Mouse (Mus musculus): ENCODE measurements around the gene Ift27.
A peak's percentile ranks its signal among the peaks of the same experiment; 100 is the strongest.

The Ift27 gene

DNA sequence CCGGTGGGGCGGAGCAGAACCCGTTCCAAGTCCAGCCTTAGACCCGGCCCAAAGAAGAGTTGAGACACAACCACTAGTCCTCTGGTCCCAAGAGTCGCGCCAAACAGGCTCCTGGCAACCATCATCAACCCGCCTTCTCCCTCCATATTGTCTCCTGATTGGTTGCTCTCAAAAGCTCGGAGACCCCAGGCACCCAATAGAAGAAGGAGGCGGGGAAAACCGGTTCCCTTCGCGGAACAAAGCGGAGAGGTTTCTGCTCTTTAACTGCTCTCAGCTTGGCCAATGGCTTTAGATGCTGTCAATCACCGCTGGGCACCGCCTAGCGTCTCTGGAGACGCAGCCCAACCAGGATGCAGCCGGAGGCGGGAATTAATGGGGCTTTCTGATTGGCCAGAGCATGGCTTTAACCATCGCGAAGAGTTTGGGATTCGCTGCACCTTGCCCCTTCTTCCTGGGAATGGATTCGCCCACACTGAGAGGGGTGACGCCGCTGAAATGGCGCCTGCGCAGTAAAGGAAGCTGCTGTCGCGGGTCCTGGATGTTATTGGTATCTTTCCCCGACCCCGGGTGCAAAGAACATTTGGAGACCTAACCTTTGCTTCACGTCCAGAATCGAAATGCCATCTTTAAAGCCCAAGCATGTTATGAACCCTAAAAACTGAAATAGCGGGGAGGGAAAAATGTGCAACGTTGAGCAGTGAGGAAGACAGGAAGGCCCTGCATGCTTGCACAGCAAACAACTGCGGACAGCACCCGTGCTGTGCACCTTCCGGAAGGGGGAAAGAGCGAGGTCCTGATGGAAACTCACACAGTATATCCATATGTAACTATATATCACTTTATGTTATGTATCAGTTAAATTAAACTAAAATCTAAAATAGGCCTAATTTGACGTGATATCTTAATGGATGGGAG, at the start of gene Ift27:
TSS of gene Ift27 (minus strand) at position 136 of the 915 bp plus-strand sequence.
- peak; percentile 95 to 100 for DNase-seq

DNA sequence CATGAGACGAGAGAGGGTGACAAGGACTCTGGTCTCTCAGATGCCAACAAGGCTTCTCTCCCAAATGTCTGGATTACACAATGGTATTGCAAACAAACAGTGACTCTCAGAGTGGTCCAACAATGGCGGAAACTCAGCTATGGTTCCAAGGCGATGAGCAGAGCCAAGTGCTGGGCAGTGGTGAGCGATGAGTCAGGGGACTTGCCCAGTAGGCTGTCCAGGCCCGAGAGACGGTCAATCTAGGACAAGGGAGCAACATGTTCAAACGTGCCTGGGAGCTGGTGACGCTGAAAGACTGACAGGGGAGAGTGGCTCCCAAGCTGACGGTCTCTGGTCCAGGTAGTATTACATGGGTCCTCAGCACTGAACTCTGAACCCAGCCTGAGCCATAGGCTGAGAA, 41.4 kb upstream of the Ift27 start:
- DNase-seq, result no peak

DNA sequence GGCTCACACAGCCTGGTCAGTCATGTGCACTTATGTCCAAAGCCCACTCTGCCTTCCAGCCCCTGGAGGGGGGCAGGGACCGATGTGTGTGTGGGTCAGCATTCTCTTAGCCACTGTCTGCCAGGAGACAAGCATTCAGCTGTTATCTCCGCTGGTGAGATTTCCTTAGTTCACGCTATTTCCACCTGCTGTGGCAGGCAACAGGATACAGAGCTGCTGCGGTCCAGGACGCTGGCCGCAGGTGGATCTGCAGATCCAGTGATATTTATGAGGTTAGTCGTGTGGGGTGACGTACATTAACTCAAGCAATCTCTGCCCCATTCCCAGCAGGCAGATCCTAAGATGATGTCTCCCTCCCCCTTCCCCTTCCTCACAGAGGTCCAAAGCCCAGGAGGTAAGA, 37.5 kb upstream of the Ift27 start:
- no peak for DNase-seq

DNA sequence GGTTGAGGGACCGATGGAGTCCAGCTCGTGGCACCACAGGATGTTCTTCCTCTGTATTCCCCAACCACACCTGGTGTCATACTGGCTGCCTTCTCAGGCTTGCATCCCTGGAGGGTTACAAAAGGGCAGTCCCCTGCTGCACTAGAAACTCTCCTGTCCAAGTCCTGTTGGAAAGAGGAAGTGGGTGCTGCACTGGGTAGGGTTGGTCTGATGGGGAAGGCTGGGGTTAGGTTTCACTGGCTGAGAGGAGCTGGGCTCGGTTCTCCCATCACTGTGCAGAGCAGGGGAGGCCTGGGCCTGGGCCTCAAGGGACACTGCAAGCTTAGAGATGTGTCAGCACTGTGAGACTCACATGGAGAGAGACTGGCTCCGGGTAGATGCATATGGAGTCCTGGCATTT, 36.3 kb upstream of the Ift27 start:
- DNase-seq, result no peak

- DNase-seq, result no peak
Observed at GRCm38 (mm10) chr15:78206312-78206711, 32.4 kb upstream of the Ift27 start, which contains the start of gene Pvalb. TSS of gene Pvalb (minus strand) at chr15:78206400.

- no peak for DNase-seq
Observed at GRCm38 (mm10) chr15:78205192-78205591, 31.3 kb upstream of the Ift27 start.

- DNase-seq, result peak; percentile 42 to 72
Observed at GRCm38 (mm10) chr15:78204053-78204847, 30.3 kb upstream of the Ift27 start.

- peak in 1 of 2 experiments; percentile 25 for DNase-seq
Observed at GRCm38 (mm10) chr15:78195096-78195880, 21.4 kb upstream of the Ift27 start.

DNA sequence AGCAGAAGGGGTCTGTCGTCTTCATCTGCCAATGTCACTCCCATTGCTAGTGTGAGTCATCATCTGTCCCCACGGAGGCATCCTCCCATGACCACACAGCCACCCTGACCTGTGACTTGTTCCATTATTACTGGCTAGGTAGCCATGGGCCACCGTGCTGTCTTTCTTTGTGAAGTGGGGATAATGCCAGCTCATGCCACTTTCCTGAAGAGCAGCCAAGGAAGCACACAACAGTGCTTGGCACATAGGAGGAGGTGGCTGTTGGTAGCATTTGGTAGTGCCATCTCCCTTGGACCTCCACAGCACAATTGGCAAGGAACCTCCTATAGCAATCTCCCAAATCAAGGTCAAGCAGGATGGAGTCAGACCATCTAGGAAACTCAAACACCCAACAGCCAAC, 20.4 kb upstream of the Ift27 start:
- DNase-seq, result no peak

DNA sequence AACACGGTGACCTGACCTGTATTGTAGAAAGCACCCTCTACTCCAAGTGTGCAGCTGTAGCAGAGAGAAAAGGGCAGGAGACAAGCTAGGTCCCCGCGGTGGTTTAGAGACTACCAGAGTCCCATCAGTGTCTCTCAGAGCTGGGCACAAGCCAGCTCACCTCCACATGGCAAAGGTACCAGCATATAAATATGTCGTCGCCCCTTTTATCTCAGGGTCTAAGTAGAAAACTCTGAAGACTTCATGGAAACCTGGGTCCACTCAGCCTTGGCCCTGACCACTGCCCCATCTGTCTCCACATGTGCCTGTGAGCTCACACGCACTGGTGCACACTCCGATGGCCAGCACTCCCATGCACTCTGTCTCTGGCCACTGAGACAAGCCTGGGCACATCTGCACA, 15.7 kb upstream of the Ift27 start:
- DNase-seq, result no peak

DNA sequence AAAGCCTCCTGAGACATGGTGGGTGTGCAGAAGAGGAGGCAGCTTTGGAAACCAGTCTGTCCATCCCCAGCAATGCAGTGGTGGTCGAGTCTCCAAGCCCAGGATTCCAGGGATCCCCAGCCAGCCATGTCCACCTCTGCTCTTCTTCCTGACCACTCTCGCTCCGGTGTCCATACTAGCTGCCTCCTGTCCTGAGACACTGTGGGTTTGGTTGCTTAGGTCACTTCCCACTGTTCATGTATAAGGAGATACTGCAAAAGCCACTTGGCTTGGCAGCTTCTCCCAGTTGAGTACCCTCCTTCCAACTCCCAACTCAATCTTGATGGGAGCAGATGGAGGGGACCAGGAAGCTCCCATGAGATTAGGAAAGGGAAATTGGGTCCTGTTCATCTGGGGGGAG, 14.6 kb upstream of the Ift27 start:
- DNase-seq, result no peak

DNA sequence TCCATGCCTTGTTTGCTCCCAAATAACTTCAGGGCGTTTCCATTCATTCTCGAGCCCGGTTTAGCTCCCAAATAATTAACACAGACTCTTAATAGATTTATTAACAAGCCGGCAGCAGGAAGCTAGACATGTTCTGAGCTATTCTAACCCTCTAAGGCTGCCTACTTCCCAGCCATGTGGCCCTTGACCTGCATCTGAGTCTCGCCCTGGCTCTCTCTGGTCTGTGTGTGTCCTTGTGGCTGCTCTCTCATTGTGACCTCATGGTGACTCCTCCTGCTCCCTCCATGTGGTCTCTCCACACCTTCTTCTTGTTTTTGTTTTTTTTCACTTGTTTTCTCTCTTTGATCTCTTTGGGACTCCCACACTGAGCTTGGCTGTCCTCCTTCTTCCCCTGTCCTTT, 13.0 kb upstream of the Ift27 start:
- no peak for DNase-seq

DNA sequence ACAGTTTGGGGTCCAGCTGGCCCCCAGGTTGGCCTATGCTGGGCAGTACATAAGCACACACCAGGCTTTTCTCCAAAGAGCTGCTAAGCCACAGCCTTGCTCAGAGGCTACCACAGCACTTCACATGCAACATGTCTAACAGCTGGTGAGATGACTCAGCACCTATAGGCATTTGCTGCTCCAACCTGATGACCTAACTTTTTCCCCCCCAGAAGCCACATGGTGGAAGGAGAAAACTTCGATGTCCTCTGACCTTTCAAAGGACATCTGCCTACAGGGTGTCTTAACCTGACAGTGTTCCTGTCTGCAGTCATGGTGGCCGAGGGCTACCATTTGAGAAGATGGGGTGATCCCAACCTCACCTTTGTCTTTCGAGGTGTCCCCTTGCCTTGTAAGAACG, 11.7 kb upstream of the Ift27 start:
- DNase-seq, result no peak

GRCm38 (mm10) chr15:78184855-78185254, 10.9 kb upstream of the Ift27 start:
- no peak for DNase-seq

- peak in 1 of 2 experiments; percentile 27 for DNase-seq
Observed at GRCm38 (mm10) chr15:78181701-78182405, 7.9 kb upstream of the Ift27 start.

- DNase-seq, result no peak
Observed at GRCm38 (mm10) chr15:78179775-78180174, 5.9 kb upstream of the Ift27 start.

DNA sequence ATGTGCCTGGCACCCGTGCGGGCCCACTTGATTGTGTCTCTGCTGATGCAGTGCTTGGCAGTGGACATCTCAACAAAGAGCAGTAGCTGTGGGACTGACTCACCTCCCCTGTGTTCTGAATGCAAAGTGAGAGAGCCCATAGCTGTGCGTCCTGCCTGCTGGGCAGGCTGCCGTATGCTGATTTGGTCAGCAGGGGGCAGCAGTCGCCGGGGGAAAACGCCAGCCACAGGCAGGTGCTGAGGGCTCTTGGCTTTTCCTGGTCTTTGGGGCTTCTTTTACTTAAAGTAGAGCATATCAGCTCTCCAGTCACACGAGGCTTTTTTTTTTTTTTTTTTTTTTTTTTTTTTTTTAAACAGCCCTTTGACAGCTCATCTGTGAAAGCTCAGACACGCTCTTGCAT, 4.5 kb upstream of the Ift27 start:
- peak; percentile 79 to 89 for DNase-seq

- no peak for DNase-seq
Observed at GRCm38 (mm10) chr15:78177257-78177656, 3.4 kb upstream of the Ift27 start.

GRCm38 (mm10) chr15:78174887-78175245, 959 bp upstream of the Ift27 start:
- no peak for DNase-seq

- DNase-seq, result peak in 1 of 2 experiments; percentile 24
Observed at GRCm38 (mm10) chr15:78172899-78173817, 749 bp downstream of the Ift27 start.

DNA sequence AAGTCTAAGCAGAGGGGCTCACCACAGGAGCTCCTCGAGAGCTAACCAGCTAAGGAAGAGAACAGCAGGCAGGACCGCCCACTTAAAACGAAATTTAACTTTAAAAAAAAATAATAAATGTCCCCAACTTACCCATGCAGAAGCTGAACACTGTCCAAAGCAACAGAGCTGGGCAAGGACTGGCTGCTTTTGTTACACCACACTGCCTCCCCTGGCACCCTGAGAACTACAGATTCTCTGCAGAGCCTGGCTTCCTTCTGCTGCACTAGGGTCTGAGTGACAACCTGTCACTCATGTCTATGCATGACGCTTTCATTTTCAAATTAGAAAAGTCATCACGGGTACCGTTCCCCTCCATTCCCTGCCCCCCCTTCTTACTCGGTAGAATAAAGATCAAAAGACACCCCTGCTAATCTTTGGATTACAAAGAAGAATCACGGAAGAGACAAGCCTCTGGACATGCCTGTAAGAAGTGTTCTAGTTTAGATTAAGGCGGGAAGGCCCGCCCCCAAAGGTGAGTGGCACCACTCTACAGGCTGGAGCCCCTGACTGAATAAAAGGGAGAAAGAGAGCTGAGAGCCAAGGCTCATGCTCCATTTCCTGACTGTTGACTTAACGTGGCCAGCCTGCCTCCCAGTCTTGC, 1.5 kb downstream of the Ift27 start:
- DNase-seq, result peak; percentile 47 to 62
